Mouse (Mus musculus) liver (tissue): Measurements from ENCODE around the gene Gal3st3.
A peak's percentile ranks its signal among the peaks of the same experiment; 100 is the strongest.
"Not testable (repeated sequence)": the region's sequence is repeated elsewhere in the genome, so short reads cannot be mapped to it uniquely, and the experiment has no call there.

ENCODE experiments used
- DNase-seq: peaks from one replicate; pipeline ENCODE4 v3.0.0-alpha.2; 2020; ENCODE audit warnings: mixed read lengths

Gal3st3 gene

DNA sequence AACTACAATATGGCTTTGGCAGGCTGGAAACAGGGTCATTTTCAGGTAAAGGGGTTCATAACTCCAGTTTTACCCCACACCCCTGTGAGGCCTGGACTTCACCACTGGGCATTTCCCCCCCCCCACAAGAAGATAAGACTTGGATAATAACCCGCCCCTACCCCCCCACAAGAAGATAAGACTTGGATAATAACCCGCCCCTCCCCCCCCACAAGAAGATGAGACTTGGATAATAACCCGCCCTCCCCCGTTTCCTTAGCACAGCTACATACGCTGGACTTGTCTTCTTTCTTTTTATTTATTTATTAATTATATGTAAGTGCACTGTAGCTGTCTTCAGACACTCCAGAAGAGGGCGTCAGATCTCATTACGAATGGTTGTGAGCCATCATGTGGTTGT, 10.9 kb downstream of the Gal3st3 start:
- no peak for DNase-seq

DNA sequence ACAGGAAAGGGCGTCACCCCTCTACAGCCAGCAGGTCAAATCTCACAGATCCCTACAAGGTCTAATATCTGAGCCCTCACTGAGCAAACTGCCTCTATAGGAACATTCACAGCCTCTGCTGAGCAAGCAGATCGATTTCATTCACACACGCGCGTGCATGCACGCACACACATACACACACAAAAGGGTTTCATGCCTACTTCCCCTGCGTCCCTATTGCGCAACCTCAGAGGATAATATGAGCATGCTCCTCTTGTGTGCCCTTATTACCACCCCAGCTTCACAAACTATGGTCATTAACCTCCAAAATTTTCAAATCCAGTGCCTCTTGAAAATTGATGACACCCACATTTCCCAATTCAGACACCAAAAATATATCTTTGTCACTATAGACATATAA, 15.1 kb downstream of the Gal3st3 start:
- DNase-seq, result no peak

DNA sequence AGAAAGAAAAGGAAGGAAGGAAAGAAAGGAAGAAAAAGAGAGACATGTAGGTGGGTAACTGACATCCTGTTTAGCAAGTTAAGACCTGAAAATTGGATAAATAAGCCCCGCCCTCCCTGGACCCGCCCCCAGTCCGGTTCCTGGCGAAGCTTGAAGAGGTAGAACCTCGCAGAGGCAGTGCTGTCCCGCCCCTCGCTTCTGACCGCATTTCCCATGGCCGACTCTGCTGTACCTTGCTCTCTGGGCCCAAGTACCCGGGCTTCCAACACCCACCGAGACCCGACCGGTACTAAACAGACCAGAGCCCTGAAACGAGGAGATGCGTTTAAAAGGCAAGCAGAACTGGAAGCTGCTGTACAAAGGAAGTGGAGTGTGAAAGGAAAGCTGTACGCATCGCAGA, 25.7 kb downstream of the Gal3st3 start:
- DNase-seq, result no peak

DNA sequence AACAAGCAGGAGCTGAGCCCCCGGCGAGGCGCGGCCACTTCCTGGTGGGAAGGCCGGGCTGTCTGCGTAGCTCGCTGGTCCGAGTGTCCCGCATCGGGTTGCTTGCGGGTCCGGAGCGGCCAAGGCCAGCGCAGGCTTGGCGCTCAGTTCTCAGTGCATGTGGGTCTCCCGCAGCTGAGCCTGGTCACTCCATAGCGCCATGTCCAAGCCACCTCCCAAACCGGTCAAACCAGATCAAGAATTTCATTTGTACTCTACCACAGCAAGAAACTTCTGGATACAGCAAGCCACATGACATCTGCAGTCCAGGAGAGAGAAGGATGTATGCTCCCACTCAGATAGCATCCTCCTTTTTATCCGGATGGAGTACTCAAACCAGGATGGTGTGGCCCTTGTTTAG, 29.8 kb downstream of the Gal3st3 start:
- no peak for DNase-seq

DNA sequence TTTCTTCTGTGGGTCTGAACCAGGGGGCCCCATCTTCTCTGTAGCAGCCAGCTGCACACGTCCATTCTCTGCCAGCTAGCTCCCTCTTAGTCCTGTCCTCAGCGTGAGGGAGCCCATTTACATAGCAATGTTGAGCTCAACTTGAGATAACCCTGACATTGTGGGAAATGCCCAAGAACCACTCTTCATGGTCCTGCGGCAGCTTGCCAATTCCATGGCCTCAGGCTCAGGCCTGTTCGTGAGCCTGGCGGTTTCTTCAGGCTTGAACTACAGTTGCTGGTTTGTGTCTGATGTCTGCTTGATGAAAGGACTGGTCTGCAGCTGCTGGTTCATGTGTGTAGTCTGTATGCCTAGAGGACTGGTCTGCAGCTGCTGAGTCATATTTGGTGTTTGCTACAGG, 36.6 kb downstream of the Gal3st3 start:
- DNase-seq, result no peak

DNA sequence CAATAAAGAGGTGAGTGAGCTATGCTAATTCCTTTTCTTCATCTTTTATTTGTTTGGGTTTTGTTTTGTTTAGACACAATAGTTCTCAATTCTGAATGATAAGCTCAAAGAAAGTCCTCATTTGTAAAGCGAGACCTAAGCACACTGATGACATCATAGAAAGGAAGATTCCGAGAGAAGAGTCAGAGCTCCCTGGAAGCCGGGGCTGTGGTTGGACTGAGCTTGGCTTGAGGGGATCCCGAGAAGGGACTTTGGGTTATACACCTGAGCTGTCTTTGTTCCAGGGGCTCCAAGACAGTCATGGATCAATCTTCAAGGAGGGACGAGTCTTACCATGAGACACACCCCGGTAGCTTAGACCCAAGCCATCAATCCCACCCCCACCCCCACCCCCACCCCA, 37.3 kb downstream of the Gal3st3 start, which contains the start of gene Catsper1:
TSS of gene Catsper1 (plus strand) at position 301 of the 400 bp plus-strand sequence.
- DNase-seq, result no peak

DNA sequence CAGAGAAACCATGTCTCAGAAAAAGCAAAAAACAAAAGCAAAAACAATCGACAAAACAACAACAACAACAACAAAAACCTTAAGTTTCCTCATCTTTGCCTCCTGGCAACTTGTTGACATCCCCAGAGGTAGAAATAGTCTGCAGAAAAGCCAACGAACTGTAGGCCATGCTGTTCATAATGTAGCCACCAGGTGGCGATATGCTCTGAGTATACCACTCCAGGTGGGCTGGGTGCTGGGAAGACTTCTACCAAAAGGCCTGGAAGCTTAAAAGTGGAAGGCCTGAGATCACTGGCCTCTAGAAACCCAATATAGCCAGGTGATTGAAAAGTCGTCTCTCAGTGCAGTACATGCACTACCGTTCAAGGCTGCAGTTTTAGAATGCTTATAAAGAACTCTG, 39.8 kb downstream of the Gal3st3 start:
- DNase-seq, result peak; percentile 77

DNA sequence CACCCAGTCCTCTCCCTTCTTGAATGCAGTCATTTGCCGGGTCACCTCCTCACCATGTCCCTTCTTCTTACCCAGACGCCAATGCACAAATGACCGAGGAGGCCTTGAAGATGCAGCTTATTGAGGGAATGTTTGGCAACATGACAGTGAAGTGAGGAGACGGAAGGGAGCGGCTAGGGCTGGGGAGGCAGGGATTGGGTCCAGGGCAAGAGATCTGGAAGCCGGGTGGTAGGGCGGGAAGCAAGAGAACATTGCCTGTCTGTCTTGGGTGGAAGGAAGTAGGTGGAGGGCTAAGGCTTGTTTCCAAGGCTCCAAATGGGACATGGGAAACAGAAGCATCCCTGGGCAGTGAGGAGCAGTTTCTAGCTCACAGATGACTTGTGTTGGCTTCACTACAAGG, 43.2 kb downstream of the Gal3st3 start:
- DNase-seq, result no peak

DNA sequence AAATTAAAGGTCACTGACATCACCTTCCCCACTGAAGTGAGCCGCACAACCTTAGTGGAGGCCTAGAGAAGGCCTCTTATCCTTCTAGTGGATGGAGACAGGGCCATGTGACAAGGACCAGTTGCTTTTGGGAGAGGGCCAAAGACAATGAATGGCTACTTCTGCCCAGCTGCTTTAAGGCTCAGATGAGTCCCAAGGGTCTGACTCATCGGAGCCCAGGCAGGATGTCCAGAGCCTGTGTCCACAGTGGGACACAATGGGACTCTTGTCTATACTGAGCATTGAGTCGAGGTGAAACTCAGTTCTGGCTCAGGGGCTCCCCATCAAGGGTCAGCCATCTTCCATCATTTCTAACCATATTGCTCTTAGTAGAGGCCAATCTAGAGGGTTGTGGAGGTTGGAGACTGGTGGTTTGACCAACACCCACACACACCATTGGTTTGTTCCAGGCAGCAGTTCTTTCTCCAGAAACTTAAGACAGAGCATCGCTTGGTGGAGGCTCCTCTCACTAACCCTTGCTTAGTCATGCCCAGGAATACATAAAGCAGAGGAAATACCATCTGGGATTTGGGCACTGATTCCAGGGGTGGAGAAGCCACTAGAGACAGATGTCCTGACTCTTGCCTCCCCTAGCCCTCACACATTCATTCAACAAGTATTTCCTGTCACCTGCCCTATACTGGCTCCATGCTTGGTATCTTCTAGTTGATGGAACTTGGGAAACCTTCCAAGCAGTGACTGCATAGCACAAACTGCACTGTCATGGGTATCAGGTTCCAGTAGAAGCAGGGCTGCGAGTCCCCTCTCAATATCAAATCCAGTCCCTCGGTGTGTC, 47.4 kb downstream of the Gal3st3 start:
- no peak for DNase-seq

DNA sequence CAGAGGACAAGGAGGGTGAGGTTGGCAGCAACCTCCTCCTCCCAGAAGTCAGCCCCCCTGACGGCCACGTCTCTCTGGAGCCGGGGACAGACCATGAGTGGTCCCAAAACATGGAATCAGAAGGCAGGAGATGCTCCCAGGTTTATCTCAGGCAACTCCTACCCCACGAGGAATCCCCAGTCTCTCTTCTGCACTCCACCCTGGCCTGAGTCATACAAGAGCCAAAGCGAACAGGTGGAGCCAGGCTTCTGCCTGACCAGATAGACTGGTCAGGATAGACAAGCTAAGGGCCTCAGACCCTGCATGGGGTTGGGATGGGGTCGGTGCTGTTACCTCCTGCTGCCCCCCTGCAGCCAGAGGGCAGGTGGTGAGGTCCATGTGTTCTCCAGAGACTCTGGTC, 49.9 kb downstream of the Gal3st3 start:
- no peak for DNase-seq

DNA sequence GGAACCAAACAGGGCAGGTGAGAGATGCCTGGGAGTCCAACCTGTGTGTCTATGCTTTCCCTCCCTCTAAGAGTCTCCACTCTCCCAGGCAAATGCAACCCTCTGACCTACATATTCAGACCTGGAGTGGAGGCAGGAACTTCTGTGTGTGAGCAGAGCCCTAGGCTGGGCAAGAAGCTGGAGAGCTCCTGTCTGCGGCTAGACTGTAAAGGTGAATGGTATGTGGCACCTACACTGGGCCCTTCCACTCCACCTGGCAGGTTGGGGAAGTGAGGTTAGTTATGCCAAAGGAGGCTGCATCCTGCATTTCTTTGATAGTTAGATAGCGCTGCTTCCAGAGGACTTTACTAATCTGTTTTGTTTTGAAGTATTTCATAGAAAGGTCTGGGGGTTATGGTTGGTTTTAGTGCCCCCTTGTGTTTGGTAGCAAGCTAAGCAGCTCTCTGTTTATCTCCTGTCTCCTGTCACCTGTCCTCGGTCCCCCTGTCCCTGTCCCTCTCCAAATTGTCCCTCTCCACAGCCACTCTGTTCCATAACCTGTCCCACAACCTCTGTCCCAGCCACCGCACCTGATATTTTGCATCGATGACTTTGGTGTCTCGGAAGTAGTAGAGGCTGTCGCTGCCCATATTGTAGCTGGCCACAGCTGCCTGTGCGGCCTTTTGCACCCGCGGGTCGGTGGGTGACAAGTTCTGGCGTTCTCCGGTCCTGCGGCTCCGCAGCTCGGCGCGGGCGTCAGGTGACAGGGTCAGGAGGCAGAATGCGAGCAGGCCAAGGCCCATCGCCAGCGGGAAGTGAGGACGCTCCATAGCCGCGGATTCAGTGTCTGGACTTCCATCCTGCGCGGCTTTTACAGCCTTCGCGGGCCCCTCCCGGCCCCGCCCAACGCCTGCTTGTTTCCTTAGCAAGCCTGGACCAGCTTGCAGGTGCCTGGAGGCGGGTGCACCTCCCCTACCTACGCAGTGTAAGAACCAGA, 50.7 kb downstream of the Gal3st3 start:
- peak; percentile 10 for DNase-seq

DNA sequence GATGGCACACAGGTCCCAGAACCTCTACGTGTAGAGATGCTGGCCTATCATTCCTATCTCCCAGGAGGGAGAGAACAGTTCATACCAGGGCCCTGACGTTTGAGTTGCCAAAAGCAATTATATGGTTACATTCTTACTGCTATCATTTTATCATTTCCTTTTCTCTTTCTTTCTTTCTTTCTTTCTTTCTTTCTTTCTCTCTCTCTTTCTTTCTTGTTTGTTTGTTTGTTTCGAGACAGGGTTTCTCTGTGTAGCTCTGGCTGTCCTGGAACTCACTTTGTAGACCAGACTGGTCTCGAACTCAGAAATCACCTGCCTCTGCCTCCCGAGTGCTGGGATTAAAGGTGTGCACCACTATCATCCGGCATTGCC, 51.4 kb downstream of the Gal3st3 start, which contains the start of gene Cst6:
TSS of gene Cst6 (minus strand) at position 73 of the 372 bp plus-strand sequence.
- not testable (repeated sequence) for DNase-seq

DNA sequence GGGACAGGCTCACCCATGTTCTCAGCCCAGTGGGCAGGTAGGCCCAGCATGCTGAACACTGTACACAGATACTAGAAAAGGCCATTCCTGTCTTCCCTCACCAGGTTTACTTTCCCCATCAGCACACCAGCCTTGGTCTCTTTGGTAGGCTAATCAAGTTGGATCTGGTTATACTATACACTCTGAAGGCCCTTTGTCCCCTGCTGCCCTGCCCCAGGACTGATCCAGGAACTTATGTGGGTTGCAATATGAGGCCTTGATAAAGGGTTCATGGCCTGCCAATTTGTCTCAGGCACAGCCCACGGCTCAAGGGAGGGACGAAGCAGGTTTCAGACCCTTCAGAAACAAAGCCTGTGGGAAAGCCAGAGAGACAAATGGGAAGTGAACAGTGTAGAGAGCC, 55.5 kb downstream of the Gal3st3 start:
- no peak for DNase-seq

DNA sequence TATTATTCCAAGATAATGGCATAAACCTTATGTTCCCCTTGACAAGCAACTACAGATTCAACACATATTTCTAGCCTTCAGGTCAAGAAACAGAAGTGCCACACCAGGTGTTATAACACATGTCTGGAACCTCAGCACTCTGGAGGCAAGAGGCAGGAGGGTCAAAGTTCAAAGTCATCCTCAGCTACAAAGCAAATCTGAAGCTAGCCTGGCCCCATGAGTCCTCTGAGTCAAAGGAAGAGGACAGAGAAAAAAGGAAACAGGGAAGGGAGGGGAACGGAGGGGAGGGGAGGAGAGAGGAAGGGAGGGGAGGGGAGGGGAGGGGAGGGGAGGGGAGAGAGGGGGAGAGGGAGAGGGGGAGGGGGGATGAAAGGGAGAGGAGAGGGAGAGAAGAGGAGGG, 57.9 kb downstream of the Gal3st3 start:
- DNase-seq, result no peak
